Mouse (Mus musculus) olfactory bulb, adult 2 months (tissue): Measurements from ENCODE around the gene Fdx1l. TPM values are rescaled to one million over a fixed set of nuclear protein-coding genes. Genes with fewer than 3 reads are reported as not detected.
"Not testable (repeated sequence)": the region's sequence is repeated elsewhere in the genome, so short reads cannot be mapped to it uniquely, and the experiment has no call there.

Experiments
- H3K27ac ChIP-seq: fragments of 200-500 bp; 2 replicates; pipeline ENCODE4 v1.5.1; 2012; ENCODE audit warnings: low read depth, low read length; ENCODE audit not compliant: insufficient read depth
- H3K4me1 ChIP-seq: fragments of 200-500 bp; 2 replicates; pipeline ENCODE4 v1.6.1; 2012; ENCODE audit warnings: low read length; ENCODE audit not compliant: control insufficient read depth, insufficient read depth
- H3K4me3 ChIP-seq: fragments of 200-500 bp; 2 replicates; pipeline ENCODE4 v1.5.1; 2012; ENCODE audit warnings: mild to moderate bottlenecking, low read depth, low read length, moderate library complexity; ENCODE audit not compliant: insufficient read depth
- CTCF ChIP-seq: fragments of 200-500 bp; IDR thresholded peaks from 2 replicates; pipeline ENCODE4 v1.5.1; 2012; ENCODE audit warnings: low read depth, mild to moderate bottlenecking, low read length, moderate library complexity; ENCODE audit not compliant: insufficient read depth
- POLR2A ChIP-seq: fragments of 200-500 bp; IDR thresholded peaks from 2 replicates; pipeline ENCODE4 v1.6.1; 2012; ENCODE audit warnings: mild to moderate bottlenecking, low read depth, low read length, moderate library complexity; ENCODE audit not compliant: insufficient read depth
- WGBS: fragments of 180-500 bp; shearing (Covaris S2); methylation state at CpG from one replicate; pipeline ENCODE4 v1.1.7; 2018; 5-methylcytosine and 5-hydroxymethylcytosine counted together
- polyA plus RNA-seq: library from polyadenylated mRNA; stranded (reverse); fragments of >200 nt; gene quantifications from 2 replicates; pipeline ENCODE4 v1.2.4, GENCODE M21; 2012; ENCODE audit warnings: low replicate concordance; ENCODE audit not compliant: missing spikeins, insufficient read depth, insufficient read length

The Fdx1l gene
- polyA plus RNA-seq, 1 experiment = not detected

DNA sequence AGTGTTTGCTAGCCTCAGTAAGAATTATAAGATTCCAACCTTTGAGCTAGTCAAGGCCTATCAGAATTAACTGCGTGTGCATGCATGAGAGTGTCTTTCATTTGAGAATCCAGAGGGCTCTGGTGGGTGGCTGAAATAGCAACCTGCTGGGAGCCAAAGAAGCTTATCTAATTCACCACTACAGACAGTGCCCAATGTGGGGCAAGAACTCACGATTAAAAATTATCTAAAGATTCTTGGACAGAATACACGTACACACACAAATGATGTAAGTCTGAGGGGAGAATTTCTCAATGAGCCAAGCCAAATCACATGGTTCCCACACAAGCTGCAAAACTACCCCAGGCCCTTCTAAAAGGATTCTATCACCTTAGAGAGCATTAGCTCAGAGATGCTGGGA is 9.9 kb upstream of the Fdx1l start:
- 62% methylated on average over 3 of the region's 3 CpGs for WGBS
- peaks cover 3% of the 10 kb centered on the region; the same call in 1 of the 2 replicates for H3K4me1 ChIP-seq
- H3K27ac ChIP-seq = no peak overlapping the region
- no peak overlapping the region for H3K4me3 ChIP-seq
- TF ChIP-seq CTCF (no peak), POLR2A (no peak)

DNA sequence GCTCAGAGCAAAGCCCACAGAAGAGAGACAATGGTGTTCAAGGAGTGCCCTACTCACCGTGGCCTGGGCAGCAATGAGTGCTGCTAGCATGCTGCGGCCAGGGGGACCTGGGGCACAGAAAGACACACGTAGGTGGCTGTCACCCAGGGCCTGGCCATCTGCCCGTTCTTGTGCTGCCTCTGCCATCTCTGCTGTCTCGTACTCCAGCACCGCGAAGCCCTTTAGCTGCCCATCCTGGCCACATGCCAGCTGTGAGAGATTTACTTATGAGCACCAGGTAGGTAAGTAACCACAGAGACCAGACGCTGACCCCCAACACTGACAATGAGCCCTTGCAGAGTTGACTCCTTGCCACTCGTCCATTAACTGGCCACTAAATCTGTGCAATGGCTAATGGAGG is 7.7 kb upstream of the Fdx1l start:
- TF ChIP-seq POLR2A (no peak), CTCF (no peak)
- WGBS = 77% methylated on average over 9 of the region's 9 CpGs
- Histone ChIP-seq H3K4me3 (no peak overlapping the region), H3K27ac (no peak overlapping the region), H3K4me1 (no peaks in the 10 kb centered on the region; the same call in 1 of the 2 replicates)

DNA sequence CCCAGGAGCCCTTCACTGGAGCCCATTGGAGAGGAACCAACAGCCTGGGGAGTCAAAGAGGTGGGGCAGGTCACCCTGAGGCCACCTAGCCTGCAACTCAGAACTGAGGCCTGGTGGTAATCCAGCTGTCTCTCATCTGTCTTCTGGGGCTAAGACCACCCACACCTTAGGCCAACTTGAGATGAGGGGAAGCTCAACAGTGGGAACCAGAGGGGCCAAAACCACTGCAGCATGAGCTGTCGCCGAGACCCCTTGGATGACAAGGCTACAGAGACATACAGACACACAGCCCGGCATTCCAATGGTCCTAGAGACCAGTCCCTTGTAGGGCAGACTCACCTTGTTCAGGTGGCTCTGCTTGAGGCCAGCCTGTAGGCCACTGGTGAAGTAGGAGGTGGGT is 2.2 kb upstream of the Fdx1l start:
- no peak overlapping the region for H3K4me3 ChIP-seq
- no peak overlapping the region for H3K27ac ChIP-seq
- TF ChIP-seq CTCF (no peak), POLR2A (no peak)
- H3K4me1 ChIP-seq = peaks cover 5% of the 10 kb centered on the region
- 90% methylated on average over 3 of the region's 3 CpGs for WGBS

DNA sequence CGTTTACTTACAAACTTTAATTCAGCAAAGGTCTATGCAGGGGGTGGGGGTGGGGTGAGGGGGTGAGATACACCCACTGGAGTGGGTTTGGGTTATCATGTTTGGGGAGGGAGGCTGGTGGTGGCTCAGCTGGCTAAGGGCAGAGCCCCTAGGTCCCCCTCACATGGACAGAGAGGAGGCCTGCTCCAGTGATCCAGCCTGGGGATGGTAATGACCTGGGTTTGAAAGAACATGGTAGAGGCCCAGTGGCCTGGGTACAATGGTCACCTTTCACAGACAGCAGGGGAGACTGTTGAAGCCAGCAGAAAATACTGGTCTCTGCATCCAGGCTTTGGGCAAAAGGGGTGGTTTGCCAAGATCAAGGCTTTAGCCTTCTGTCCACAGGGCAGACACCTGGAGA is 759 bp upstream of the Fdx1l start:
- TF ChIP-seq POLR2A = no peak
- no peak for TF ChIP-seq CTCF
- Histone ChIP-seq H3K4me1 (peaks cover 5% of the 10 kb centered on the region), H3K4me3 (no peak overlapping the region), H3K27ac (no peak overlapping the region)
- WGBS = 65% methylated on average over 1 of the region's 1 CpGs

DNA sequence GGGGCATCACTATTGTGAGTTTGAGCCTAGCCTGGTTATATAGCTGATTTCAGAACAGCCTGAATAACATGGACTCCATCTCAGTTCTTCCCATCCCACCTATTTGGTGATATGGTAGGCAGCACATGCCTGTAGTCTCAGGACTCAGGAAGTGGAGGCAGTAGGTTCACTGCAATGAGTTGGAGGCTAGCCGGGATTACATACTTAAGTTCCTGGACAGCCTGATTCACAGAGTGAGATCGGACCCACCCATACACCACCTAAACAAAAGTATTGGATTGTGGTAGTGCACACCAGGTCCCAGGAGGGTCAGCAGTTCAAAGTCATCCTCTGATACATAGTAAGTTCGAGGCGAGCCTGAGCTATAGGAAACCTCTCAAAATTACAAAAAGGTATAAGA is 773 bp downstream of the Fdx1l start:
- WGBS = 13% methylated on average over 4 of the region's 4 CpGs
- H3K4me1 ChIP-seq = peaks cover 5% of the 10 kb centered on the region
- no peak overlapping the region for H3K27ac ChIP-seq
- peak overlapping the region; percentile 80 for H3K4me3 ChIP-seq
- TF ChIP-seq POLR2A (no peak), CTCF (no peak)

DNA sequence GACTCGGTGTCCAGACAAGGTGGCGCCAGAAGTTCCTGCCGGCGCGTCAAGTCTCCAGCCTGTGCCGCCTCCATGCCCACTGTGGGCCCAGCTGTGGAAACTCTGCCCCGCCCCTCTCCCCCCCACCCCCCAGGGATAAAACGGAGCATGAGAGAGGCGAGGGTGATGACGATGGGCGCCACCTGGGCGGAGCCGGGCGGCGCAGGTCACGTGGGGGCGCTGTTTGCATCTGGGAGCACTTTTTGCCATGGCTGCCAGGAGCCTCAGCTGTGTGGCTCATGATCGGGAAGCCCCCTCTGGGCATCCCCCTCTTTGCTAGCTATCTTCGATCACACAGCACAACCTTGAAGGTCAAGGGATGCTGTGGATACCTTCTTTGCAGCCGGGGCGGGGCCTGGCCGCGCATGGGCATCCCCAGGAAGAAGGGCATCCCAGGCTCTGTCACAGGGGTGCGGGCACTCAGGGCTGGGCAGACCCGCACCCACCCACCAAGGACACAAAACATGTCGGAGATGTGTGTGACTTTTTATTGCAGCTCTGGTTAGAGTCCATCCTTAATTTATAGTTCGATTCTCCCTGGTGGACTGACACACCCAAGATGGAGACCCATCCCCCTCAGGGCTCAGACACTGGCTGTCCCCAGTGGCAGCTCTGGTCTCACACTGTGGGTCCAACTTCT is 6.3 kb downstream of the Fdx1l start, which contains the start of gene Zglp1:
Zglp1 (minus strand) TSS at position 88 of the 679 bp plus-strand sequence.
- H3K4me3 ChIP-seq = no peak within 1 kb of the TSS
- TF ChIP-seq CTCF (no peak), POLR2A (no peak)
- peaks cover 14% of the 10 kb centered on the region for H3K4me1 ChIP-seq
- H3K27ac ChIP-seq = no peak within 1 kb of the TSS
- 89% methylated on average over 27 of the region's 27 CpGs for WGBS

DNA sequence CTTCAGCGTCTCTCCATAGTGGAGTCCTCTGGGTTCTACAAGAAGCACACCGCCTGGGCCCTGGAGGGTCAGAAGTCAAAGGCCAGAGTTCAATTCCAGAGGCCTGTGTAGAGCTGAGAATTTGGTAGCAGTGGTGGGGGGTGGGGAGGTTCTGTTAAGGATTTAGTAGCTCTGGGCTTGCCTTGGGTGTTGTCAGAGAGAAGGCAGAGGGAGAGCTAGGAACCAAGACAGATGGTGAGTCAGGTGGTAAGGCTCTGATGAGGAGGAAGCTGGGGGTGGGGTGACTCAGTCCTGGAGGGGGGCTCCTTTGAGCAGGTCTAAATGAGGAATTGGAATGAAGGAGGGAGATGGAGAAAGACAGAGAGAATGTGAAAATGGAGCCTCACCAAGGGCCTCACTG is 10.5 kb downstream of the Fdx1l start:
- 94% methylated on average over 2 of the region's 2 CpGs for WGBS
- H3K4me3 ChIP-seq = no peak overlapping the region
- peak overlapping the region; percentile 55 for H3K27ac ChIP-seq
- H3K4me1 ChIP-seq = peaks cover 11% of the 10 kb centered on the region
- TF ChIP-seq POLR2A = no peak
- no peak for TF ChIP-seq CTCF

DNA sequence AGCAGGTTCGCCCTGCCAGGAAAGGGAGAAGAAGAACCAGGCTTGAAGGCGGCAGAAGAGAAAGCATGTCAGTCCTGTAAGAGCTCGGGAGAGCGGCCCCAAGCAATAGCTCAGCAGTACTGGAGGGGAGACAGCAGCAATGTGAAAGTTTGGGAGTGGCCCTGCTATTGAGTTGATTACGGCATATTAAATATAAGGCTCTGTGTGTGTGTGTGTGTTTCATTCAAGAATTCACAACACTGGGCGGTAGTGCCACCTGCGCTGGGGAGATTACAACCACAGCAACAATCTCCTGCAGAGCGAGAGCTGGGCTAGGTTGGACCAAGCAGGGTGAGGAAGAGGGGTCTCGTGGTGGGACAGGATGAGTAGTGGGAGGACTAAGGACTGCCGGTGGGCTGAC is 21.8 kb downstream of the Fdx1l start:
- no peak for TF ChIP-seq CTCF
- TF ChIP-seq POLR2A = no peak

DNA sequence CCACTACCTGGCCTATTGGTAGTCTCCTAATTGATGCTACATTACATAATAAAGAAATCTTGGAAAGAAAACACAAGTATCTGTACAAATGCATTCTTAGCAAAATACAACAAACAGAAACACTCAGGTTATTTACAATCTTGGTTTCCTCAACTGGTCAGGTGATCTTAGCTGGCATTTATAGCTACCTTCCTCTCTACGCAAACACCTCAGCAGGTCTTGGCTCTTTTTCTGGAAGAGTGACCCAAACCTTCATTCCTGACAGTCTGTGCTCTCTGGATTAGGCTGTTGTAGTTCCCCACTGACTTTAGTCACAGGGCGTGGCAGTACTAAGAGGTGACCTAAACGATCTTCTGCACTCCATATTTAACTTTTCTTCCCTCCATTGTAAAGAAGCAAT is 28.2 kb downstream of the Fdx1l start:
- WGBS = 55% methylated on average over 3 of the region's 3 CpGs
- no peak overlapping the region for H3K27ac ChIP-seq
- peaks cover 18% of the 10 kb centered on the region for H3K4me1 ChIP-seq
- no peak overlapping the region for H3K4me3 ChIP-seq
- TF ChIP-seq CTCF = no peak
- no peak for TF ChIP-seq POLR2A

More for the DNA sequence above, 21.8 kb downstream of the Fdx1l start:
- Histone ChIP-seq H3K4me1 (no peaks in the 10 kb centered on the region), H3K27ac (no peak overlapping the region), H3K4me3 (no peak overlapping the region)
- 69% methylated on average over 10 of the region's 10 CpGs for WGBS

DNA sequence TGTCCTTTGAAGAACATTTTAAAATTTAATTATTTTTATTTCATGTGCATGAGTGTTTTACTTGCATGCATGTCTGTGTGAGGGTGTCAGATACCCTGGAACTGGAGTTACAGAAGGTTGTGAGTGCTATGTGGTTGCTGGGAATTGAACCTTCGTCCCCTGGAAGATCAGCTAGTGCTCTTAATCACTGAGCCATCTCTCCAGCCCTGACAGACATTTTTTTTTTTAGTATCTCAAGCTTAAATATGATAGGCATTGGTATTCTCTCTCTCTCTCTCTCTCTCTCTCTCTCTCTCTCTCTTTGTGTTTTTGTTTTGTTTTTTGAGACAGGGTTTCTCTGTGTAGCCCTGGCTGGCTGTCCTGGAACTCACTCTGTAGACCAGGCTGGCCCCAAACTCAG is 28.6 kb downstream of the Fdx1l start:
- H3K27ac ChIP-seq = not testable (repeated sequence)
- WGBS = 71% methylated on average over 1 of the region's 1 CpGs
- peaks cover 19% of the 10 kb centered on the region for H3K4me1 ChIP-seq

More for the DNA sequence above, 28.6 kb downstream of the Fdx1l start:
- not testable (repeated sequence) for H3K4me3 ChIP-seq
